Mouse (Mus musculus): ENCODE measurements around the gene Adnp. TPM values are rescaled to one million over a fixed set of nuclear protein-coding genes. Genes with fewer than 3 reads are reported as not detected.
A peak's percentile ranks its signal among the peaks of the same experiment; 100 is the strongest.

Adnp gene
- 4.7 and 5.4 TPM in 2 replicates for polyA plus RNA-seq (2014; fragmentation: Nextera tagmentation; extraction: Ambion mirVana)

GRCm38 (mm10) chr2:168206725-168207644 lies at the start of gene Adnp:
Gene Adnp (minus strand): TSS chr2:168207112.
- Histone ChIP-seq H3K4me2 (replicated peaks) (peak within 1 kb of the TSS; percentile 97), H3K27me3 (ENCODE audit: control insufficient read depth, insufficient read depth, low read length) (no peaks in the 10 kb centered on the region), H3K4me3 (replicated peaks; ENCODE audit: low read length) (peak within 1 kb of the TSS; percentile 93), H3K9me3 (ENCODE audit: control insufficient read depth, low read length) (no peaks in the 10 kb centered on the region), H3K36me3 (replicated peaks; ENCODE audit: control insufficient read depth, insufficient read depth) (peaks cover 49% of the 10 kb centered on the region), H3K27ac (peak within 1 kb of the TSS; percentile 98), H3K9ac (peak within 1 kb of the TSS; percentile 100), H3K4me1 (replicated peaks; ENCODE audit: control insufficient read depth, insufficient read depth, low read length) (peaks cover 18% of the 10 kb centered on the region)
- under 1% methylated on average over 58 of the region's 89 CpGs for WGBS
- peak; percentile 95 for DNase-seq (ENCODE audit: low spot score)
- peak; percentile 89 for ATAC-seq (ENCODE audit: low FRiP score)

GRCm38 (mm10) chr2:168256506-168256905 lies 49.6 kb upstream of the Adnp start:
- H3K9me3 ChIP-seq (ENCODE audit: control insufficient read depth, low read length): no peaks in the 10 kb centered on the region
- WGBS: 82% methylated on average over 3 of the region's 3 CpGs
- no peaks in the 10 kb centered on the region for H3K4me1 ChIP-seq (replicated peaks; ENCODE audit: control insufficient read depth, insufficient read depth, low read length)
- H3K4me3 ChIP-seq (replicated peaks; ENCODE audit: low read length): no peak overlapping the region
- H3K27ac ChIP-seq: no peak overlapping the region
- H3K9ac ChIP-seq: no peak overlapping the region
- no peak overlapping the region for H3K4me2 ChIP-seq (replicated peaks)
- no peaks in the 10 kb centered on the region for H3K27me3 ChIP-seq (ENCODE audit: control insufficient read depth, insufficient read depth, low read length)
- no peak for DNase-seq (ENCODE audit: low spot score)
- no peaks in the 10 kb centered on the region for H3K36me3 ChIP-seq (replicated peaks; ENCODE audit: control insufficient read depth, insufficient read depth)
- no peak for ATAC-seq (ENCODE audit: low FRiP score)

GRCm38 (mm10) chr2:168253822-168254221 lies 46.9 kb upstream of the Adnp start:
- Histone ChIP-seq H3K4me1 (replicated peaks; ENCODE audit: control insufficient read depth, insufficient read depth, low read length) (no peaks in the 10 kb centered on the region), H3K9ac (no peak overlapping the region), H3K9me3 (ENCODE audit: control insufficient read depth, low read length) (no peaks in the 10 kb centered on the region), H3K27ac (no peak overlapping the region), H3K4me3 (replicated peaks; ENCODE audit: low read length) (no peak overlapping the region), H3K36me3 (replicated peaks; ENCODE audit: control insufficient read depth, insufficient read depth) (no peaks in the 10 kb centered on the region), H3K27me3 (ENCODE audit: control insufficient read depth, insufficient read depth, low read length) (no peaks in the 10 kb centered on the region), H3K4me2 (replicated peaks) (no peak overlapping the region)
- DNase-seq (ENCODE audit: low spot score): no peak
- ATAC-seq (ENCODE audit: low FRiP score): no peak
- WGBS: 62% methylated on average over 7 of the region's 7 CpGs

- Histone ChIP-seq H3K27ac (no peak overlapping the region), H3K27me3 (ENCODE audit: control insufficient read depth, insufficient read depth, low read length) (no peaks in the 10 kb centered on the region), H3K9ac (no peak overlapping the region), H3K4me2 (replicated peaks) (peak overlapping the region; percentile 31; the same call in 1 of the 2 replicates), H3K4me3 (replicated peaks; ENCODE audit: low read length) (no peak overlapping the region), H3K9me3 (ENCODE audit: control insufficient read depth, low read length) (no peaks in the 10 kb centered on the region), H3K36me3 (replicated peaks; ENCODE audit: control insufficient read depth, insufficient read depth) (no peaks in the 10 kb centered on the region), H3K4me1 (replicated peaks; ENCODE audit: control insufficient read depth, insufficient read depth, low read length) (no peaks in the 10 kb centered on the region)
- WGBS: 11% methylated on average over 16 of the region's 16 CpGs
- no peak for ATAC-seq (ENCODE audit: low FRiP score)
- DNase-seq (ENCODE audit: low spot score): peak; percentile 57
These were observed 45.9 kb upstream of the Adnp start for GRCm38 (mm10) chr2:168252639-168253292.

GRCm38 (mm10) chr2:168250270-168250669 lies 43.4 kb upstream of the Adnp start:
- 16% methylated on average over 8 of the region's 8 CpGs for WGBS
- Histone ChIP-seq H3K4me3 (replicated peaks; ENCODE audit: low read length) (no peak overlapping the region), H3K4me2 (replicated peaks) (no peak overlapping the region), H3K4me1 (replicated peaks; ENCODE audit: control insufficient read depth, insufficient read depth, low read length) (no peaks in the 10 kb centered on the region), H3K36me3 (replicated peaks; ENCODE audit: control insufficient read depth, insufficient read depth) (no peaks in the 10 kb centered on the region), H3K9ac (no peak overlapping the region), H3K27ac (no peak overlapping the region), H3K27me3 (ENCODE audit: control insufficient read depth, insufficient read depth, low read length) (no peaks in the 10 kb centered on the region), H3K9me3 (ENCODE audit: control insufficient read depth, low read length) (no peaks in the 10 kb centered on the region)
- DNase-seq (ENCODE audit: low spot score) (peak; percentile 96), ATAC-seq (ENCODE audit: low FRiP score) (no peak)

GRCm38 (mm10) chr2:168248856-168249245 lies 41.9 kb upstream of the Adnp start:
- Histone ChIP-seq H3K4me3 (replicated peaks; ENCODE audit: low read length) (no peak overlapping the region), H3K9me3 (ENCODE audit: control insufficient read depth, low read length) (no peaks in the 10 kb centered on the region), H3K36me3 (replicated peaks; ENCODE audit: control insufficient read depth, insufficient read depth) (no peaks in the 10 kb centered on the region), H3K27me3 (ENCODE audit: control insufficient read depth, insufficient read depth, low read length) (no peaks in the 10 kb centered on the region), H3K4me1 (replicated peaks; ENCODE audit: control insufficient read depth, insufficient read depth, low read length) (no peaks in the 10 kb centered on the region), H3K4me2 (replicated peaks) (no peak overlapping the region), H3K9ac (no peak overlapping the region), H3K27ac (no peak overlapping the region)
- DNase-seq (ENCODE audit: low spot score) (peak; percentile 25), ATAC-seq (ENCODE audit: low FRiP score) (no peak)
- 15% methylated on average over 2 of the region's 2 CpGs for WGBS

DNA sequence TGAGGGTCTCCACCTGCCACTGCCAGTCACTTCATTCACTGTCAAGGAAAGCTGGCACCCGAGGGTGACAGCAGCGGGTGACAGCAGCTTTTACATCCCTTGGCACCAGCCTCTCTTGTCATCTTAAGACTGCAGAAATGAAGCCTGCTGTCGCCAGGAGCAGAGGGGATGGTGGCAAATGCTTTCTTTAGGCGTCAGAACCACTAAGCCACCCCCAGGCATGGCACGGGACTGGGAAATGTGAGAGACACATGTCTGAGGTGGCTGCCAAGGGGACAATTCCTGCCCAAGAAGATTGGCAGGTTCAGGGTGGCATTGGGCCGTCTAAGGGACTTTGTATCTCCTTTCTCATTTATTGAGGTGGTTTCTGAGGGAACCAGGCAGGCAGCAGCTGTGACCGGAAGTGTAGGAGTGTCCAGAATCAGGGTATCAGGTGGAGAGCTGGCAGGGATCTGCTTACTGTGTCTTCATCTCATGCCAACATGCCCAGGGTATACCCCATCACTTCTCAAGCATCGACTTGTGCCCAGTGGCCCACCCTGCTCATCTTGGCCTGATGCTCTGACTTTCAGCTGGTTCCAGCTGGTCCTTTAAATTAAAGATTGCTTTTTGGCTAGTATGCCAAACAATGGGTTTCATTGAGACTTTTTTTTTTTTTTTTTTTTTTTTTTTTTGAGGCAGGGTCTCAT lies 41.4 kb upstream of the Adnp start:
- H3K4me3 ChIP-seq (replicated peaks; ENCODE audit: low read length): no peak overlapping the region
- H3K4me2 ChIP-seq (replicated peaks): no peak overlapping the region
- peak; percentile 31 for DNase-seq (ENCODE audit: low spot score)
- 65% methylated on average over 8 of the region's 8 CpGs for WGBS
- no peak overlapping the region for H3K27ac ChIP-seq
- no peak overlapping the region for H3K9ac ChIP-seq
- H3K4me1 ChIP-seq (replicated peaks; ENCODE audit: control insufficient read depth, insufficient read depth, low read length): no peaks in the 10 kb centered on the region
- no peaks in the 10 kb centered on the region for H3K9me3 ChIP-seq (ENCODE audit: control insufficient read depth, low read length)
- H3K27me3 ChIP-seq (ENCODE audit: control insufficient read depth, insufficient read depth, low read length): no peaks in the 10 kb centered on the region; the same call in 1 of the 2 replicates
- no peaks in the 10 kb centered on the region for H3K36me3 ChIP-seq (replicated peaks; ENCODE audit: control insufficient read depth, insufficient read depth)
- peak; percentile 62; the same call in 1 of the 2 replicates for ATAC-seq (ENCODE audit: low FRiP score)

- Histone ChIP-seq H3K4me2 (replicated peaks) (no peak overlapping the region), H3K4me3 (replicated peaks; ENCODE audit: low read length) (no peak overlapping the region), H3K36me3 (replicated peaks; ENCODE audit: control insufficient read depth, insufficient read depth) (no peaks in the 10 kb centered on the region), H3K9ac (no peak overlapping the region), H3K27ac (no peak overlapping the region), H3K4me1 (replicated peaks; ENCODE audit: control insufficient read depth, insufficient read depth, low read length) (no peaks in the 10 kb centered on the region), H3K27me3 (ENCODE audit: control insufficient read depth, insufficient read depth, low read length) (no peaks in the 10 kb centered on the region; the same call in 1 of the 2 replicates), H3K9me3 (ENCODE audit: control insufficient read depth, low read length) (no peaks in the 10 kb centered on the region)
- ATAC-seq (ENCODE audit: low FRiP score) (no peak), DNase-seq (ENCODE audit: low spot score) (no peak)
- WGBS: 39% methylated on average over 8 of the region's 8 CpGs
These were observed 38.7 kb upstream of the Adnp start for GRCm38 (mm10) chr2:168245571-168245970.

- H3K27me3 ChIP-seq (ENCODE audit: control insufficient read depth, insufficient read depth, low read length): no peaks in the 10 kb centered on the region; the same call in 1 of the 2 replicates
- H3K4me3 ChIP-seq (replicated peaks; ENCODE audit: low read length): no peak overlapping the region
- H3K36me3 ChIP-seq (replicated peaks; ENCODE audit: control insufficient read depth, insufficient read depth): no peaks in the 10 kb centered on the region
- ATAC-seq (ENCODE audit: low FRiP score) (no peak), DNase-seq (ENCODE audit: low spot score) (no peak)
- H3K4me2 ChIP-seq (replicated peaks): no peak overlapping the region
- 70% methylated on average over 4 of the region's 4 CpGs for WGBS
- no peak overlapping the region for H3K27ac ChIP-seq
- no peak overlapping the region for H3K9ac ChIP-seq
- H3K4me1 ChIP-seq (replicated peaks; ENCODE audit: control insufficient read depth, insufficient read depth, low read length): no peaks in the 10 kb centered on the region
- H3K9me3 ChIP-seq (ENCODE audit: control insufficient read depth, low read length): no peaks in the 10 kb centered on the region
These were observed 36.4 kb upstream of the Adnp start for GRCm38 (mm10) chr2:168243278-168243677.

All from hindbrain, embryonic 14.5 days (tissue).